Mouse (Mus musculus) limb, embryonic 15.5 days (tissue): ENCODE measurements at regions not wholly inside any gene's neighbourhood (a gene's known extent, or its start where the extent isn't known, plus 50 kb on each side); places are given as distances from the start of the nearest gene placed in this dataset.
"Not testable (repeated sequence)": the region's sequence is repeated elsewhere in the genome, so short reads cannot be mapped to it uniquely, and the experiment has no call there.

Experiments used
- ATAC-seq: fragments of 200-750 bp; cut with Nextera tagmentation; 2 replicates; pipeline ENCODE4 v1.8.0; 2017; ENCODE audit warnings: low read depth, moderate TSS enrichment; ENCODE audit not compliant: insufficient number of reproducible peaks, low FRiP score, low TSS enrichment
- H3K27ac ChIP-seq: fragments of 300-500 bp; sonication (generic); 2 replicates; pipeline ENCODE4 v1.5.1; 2015; ENCODE audit warnings: moderate library complexity, mild to moderate bottlenecking, inconsistent platforms
- H3K27me3 ChIP-seq: fragments of 300-500 bp; sonication (generic); 2 replicates; pipeline ENCODE4 v1.6.1; 2015; ENCODE audit warnings: inconsistent platforms
- H3K36me3 ChIP-seq: fragments of 300-500 bp; sonication (generic); 2 replicates; pipeline ENCODE4 v1.6.1; 2015; ENCODE audit warnings: inconsistent platforms
- H3K4me1 ChIP-seq: fragments of 300-500 bp; sonication (generic); 2 replicates; pipeline ENCODE4 v1.6.1; 2015; ENCODE audit warnings: inconsistent platforms
- H3K4me2 ChIP-seq: fragments of 300-500 bp; sonication (generic); 2 replicates; pipeline ENCODE4 v1.6.1; 2015; ENCODE audit warnings: mild to moderate bottlenecking, inconsistent platforms
- H3K4me3 ChIP-seq: fragments of 300-500 bp; sonication (generic); 2 replicates; pipeline ENCODE4 v1.5.1; 2015; ENCODE audit warnings: mild to moderate bottlenecking, inconsistent platforms
- H3K9ac ChIP-seq: fragments of 300-500 bp; sonication (generic); 2 replicates; pipeline ENCODE4 v1.6.1; 2015; ENCODE audit warnings: inconsistent platforms
- H3K9me3 ChIP-seq: fragments of 300-500 bp; sonication (generic); 2 replicates; pipeline ENCODE4 v1.6.1; 2016; ENCODE audit warnings: inconsistent platforms
- WGBS: fragments of 180-500 bp; shearing (Covaris S2); methylation state at CpG from one replicate; pipeline ENCODE4 v1.1.7; 2015; 5-methylcytosine and 5-hydroxymethylcytosine counted together

DNA sequence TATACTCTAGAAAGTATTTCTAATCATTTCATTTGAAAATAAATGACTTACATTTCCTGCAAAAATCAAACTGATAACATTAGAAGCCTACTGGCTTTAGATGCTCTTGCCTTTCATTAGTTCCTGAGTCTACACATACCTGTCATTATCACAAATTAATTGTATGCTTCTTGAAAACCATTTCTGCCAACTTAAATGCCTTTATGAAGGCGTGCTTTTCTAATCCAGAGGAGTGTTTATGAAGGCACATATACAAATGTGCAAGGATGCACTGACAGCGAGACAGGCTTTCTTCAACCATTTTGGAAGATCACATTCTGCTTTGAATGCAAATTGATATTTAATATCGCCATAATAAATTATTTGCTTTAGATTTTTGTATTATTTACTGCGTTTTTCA, 246.6 kb downstream of the Mef2c start:
- no peak for ATAC-seq
- Histone ChIP-seq H3K9ac (no peak overlapping the region), H3K4me2 (no peak overlapping the region), H3K9me3 (no peaks in the 10 kb centered on the region), H3K27me3 (no peaks in the 10 kb centered on the region), H3K4me3 (no peak overlapping the region), H3K27ac (no peak overlapping the region), H3K36me3 (no peaks in the 10 kb centered on the region), H3K4me1 (peaks cover under 1% of the 10 kb centered on the region; the same call in 1 of the 2 replicates)
- 58% methylated on average over 4 of the region's 4 CpGs for WGBS

DNA sequence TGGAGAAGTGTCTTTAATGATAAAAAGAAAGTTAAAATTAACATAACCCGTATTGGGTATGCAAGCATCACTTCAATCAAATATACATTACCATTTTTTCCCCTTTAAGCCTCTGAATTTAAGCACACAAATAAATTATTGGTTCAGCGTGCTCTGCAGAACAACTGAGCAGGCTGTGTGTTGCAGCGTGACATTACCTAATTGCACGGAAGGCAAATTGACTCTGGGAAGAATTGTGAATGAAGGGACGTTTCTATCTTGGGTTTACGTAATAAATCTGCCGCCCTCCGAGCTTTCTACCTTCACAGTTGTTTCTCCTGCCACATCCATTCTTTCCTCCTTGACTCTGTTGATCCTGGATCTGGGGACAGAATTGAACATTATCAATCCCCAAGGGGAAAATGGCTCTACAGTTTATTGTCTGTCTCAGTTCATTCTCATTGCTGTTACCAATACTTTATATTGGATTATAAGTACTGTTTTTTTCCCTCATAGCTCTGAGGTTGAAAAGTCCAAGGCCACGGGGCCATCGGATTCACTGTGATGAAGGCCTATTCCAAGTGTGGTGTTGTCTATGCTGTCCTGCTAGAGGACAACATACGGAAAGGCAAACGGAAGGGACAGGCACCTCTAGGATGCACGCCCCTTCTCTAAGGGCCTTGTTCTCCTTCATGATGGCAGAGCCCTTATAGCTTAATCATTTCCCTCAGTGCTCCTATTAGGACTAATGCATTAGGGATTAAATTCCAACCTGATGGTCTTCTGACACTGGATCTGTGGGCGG, 256.7 kb downstream of the Mef2c start:
- Histone ChIP-seq H3K27me3 (no peaks in the 10 kb centered on the region), H3K4me1 (no peaks in the 10 kb centered on the region), H3K9ac (no peak overlapping the region), H3K27ac (no peak overlapping the region), H3K4me3 (no peak overlapping the region), H3K4me2 (no peak overlapping the region), H3K36me3 (no peaks in the 10 kb centered on the region), H3K9me3 (no peaks in the 10 kb centered on the region)
- 82% methylated on average over 14 of the region's 14 CpGs for WGBS
- ATAC-seq: no peak

DNA sequence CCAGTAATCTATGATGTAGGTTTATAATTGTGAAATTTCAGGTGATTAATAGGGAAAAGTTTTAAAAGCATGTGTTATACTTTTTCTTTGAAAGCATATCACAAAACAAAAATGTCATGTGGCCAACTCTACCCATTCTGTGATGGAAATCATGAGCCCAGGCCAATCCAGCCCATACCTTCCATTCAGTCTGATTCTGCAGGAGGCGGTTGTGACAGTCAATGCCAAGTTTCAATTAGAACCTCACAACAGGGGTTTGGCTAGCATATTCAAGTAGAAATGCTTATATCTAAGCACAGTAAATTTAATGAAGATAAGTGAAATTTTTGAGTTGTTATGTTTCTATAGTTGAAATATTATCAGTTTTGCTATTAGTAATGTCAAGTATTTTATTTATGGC, 258.6 kb downstream of the Mef2c start:
- no peaks in the 10 kb centered on the region for H3K27me3 ChIP-seq
- H3K4me1 ChIP-seq: no peaks in the 10 kb centered on the region
- no peaks in the 10 kb centered on the region for H3K9me3 ChIP-seq
- H3K4me3 ChIP-seq: no peak overlapping the region
- 92% methylated on average over 1 of the region's 1 CpGs for WGBS
- H3K36me3 ChIP-seq: no peaks in the 10 kb centered on the region
- no peak overlapping the region for H3K4me2 ChIP-seq
- no peak overlapping the region for H3K27ac ChIP-seq
- ATAC-seq: no peak
- H3K9ac ChIP-seq: no peak overlapping the region

DNA sequence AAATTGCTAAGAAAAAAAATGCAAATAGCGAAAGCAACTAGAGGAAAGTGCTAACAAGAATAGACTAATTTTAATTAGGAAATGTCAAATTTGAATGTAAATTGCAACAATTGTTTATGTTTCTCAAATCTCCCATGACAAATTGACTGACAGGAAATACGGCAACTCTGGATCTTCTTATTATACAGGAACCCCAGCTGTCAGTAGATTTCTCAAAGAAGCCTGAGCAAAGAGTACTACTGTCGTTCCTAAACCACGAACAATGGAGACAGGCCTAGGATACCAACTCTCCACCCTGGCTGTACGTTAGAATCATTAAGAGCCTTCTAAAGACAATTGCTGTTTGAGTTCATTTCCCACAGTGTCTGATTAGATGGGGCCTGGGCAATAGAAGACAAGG, 259.5 kb downstream of the Mef2c start:
- not testable (repeated sequence) for H3K4me3 ChIP-seq, H3K36me3 ChIP-seq, H3K9me3 ChIP-seq, ATAC-seq, H3K4me1 ChIP-seq, H3K27me3 ChIP-seq, H3K9ac ChIP-seq, H3K4me2 ChIP-seq, H3K27ac ChIP-seq
- WGBS: 75% methylated on average over 5 of the region's 5 CpGs

DNA sequence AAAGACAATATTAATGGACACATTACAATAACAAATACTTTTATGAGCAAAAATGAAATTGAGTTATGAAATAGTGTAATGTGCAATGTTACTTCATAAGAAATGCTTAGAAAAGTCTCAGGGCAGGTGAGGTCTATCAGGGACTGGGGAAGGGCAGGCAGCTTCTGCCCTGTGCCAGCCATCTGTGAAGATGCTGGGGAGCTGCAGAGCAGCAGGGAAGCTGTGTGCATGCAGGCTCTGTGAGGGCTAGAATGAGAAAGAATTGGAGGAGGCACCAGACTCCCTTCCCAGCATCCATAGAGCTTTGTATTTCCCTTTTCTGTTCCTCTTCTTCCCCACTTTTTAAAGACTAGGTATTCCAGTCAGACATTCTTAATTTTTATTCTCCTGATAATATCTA, 281.8 kb downstream of the Mef2c start:
- Histone ChIP-seq H3K4me3 (no peak overlapping the region), H3K9ac (no peak overlapping the region), H3K27ac (no peak overlapping the region), H3K36me3 (no peaks in the 10 kb centered on the region), H3K4me1 (no peaks in the 10 kb centered on the region), H3K9me3 (no peaks in the 10 kb centered on the region), H3K4me2 (no peak overlapping the region), H3K27me3 (no peaks in the 10 kb centered on the region)
- ATAC-seq: no peak

GRCm38 (mm10) chr13:83809535-83809934, 305.7 kb downstream of the Mef2c start:
- ATAC-seq: no peak
- no peak overlapping the region for H3K4me3 ChIP-seq
- no peaks in the 10 kb centered on the region for H3K9me3 ChIP-seq
- H3K4me1 ChIP-seq: no peaks in the 10 kb centered on the region
- no peak overlapping the region for H3K9ac ChIP-seq
- no peak overlapping the region for H3K27ac ChIP-seq
- H3K36me3 ChIP-seq: no peaks in the 10 kb centered on the region
- no peaks in the 10 kb centered on the region for H3K27me3 ChIP-seq
- 73% methylated on average over 1 of the region's 1 CpGs for WGBS
- H3K4me2 ChIP-seq: no peak overlapping the region

GRCm38 (mm10) chr13:83820291-83820690, 316.5 kb downstream of the Mef2c start:
- Histone ChIP-seq H3K4me2 (no peak overlapping the region), H3K36me3 (no peaks in the 10 kb centered on the region), H3K9ac (no peak overlapping the region), H3K27ac (no peak overlapping the region), H3K27me3 (no peaks in the 10 kb centered on the region), H3K4me1 (no peaks in the 10 kb centered on the region), H3K9me3 (no peaks in the 10 kb centered on the region), H3K4me3 (no peak overlapping the region)
- ATAC-seq: no peak
- 16% methylated on average over 4 of the region's 4 CpGs for WGBS

GRCm38 (mm10) chr13:83820721-83821120, 316.9 kb downstream of the Mef2c start:
- no peak overlapping the region for H3K4me3 ChIP-seq
- no peaks in the 10 kb centered on the region for H3K9me3 ChIP-seq
- no peak overlapping the region for H3K27ac ChIP-seq
- H3K9ac ChIP-seq: no peak overlapping the region
- H3K4me1 ChIP-seq: no peaks in the 10 kb centered on the region
- 46% methylated on average over 3 of the region's 3 CpGs for WGBS
- H3K4me2 ChIP-seq: no peak overlapping the region
- H3K36me3 ChIP-seq: no peaks in the 10 kb centered on the region
- no peaks in the 10 kb centered on the region for H3K27me3 ChIP-seq
- no peak for ATAC-seq

DNA sequence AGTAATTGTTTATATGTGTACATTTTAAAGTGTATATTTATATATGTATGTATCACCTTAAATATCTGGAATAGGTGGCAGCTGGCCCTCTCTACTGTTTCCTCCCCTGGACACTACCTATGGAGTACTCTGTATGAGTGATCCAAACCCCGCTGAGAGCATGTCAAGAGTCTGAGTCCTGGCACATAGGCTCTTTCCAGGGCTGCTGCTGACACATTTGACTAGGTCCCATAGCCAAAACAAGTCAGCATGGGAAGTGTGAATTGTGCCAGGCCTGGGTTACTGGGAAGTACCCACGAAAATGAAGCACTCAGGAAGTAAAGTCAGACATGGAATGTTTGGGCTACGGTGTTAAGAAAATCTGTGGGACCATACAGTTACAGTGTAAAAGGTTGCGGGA, 321.1 kb downstream of the Mef2c start:
- H3K9ac ChIP-seq: no peak overlapping the region
- no peaks in the 10 kb centered on the region for H3K27me3 ChIP-seq
- ATAC-seq: no peak
- 81% methylated on average over 4 of the region's 4 CpGs for WGBS
- H3K27ac ChIP-seq: no peak overlapping the region
- no peaks in the 10 kb centered on the region for H3K36me3 ChIP-seq
- H3K4me1 ChIP-seq: no peaks in the 10 kb centered on the region
- no peak overlapping the region for H3K4me3 ChIP-seq
- H3K4me2 ChIP-seq: no peak overlapping the region
- H3K9me3 ChIP-seq: no peaks in the 10 kb centered on the region

- Histone ChIP-seq H3K4me3 (no peak overlapping the region), H3K27ac (no peak overlapping the region), H3K9me3 (no peaks in the 10 kb centered on the region), H3K36me3 (no peaks in the 10 kb centered on the region), H3K9ac (no peak overlapping the region), H3K4me1 (no peaks in the 10 kb centered on the region), H3K27me3 (no peaks in the 10 kb centered on the region), H3K4me2 (no peak overlapping the region)
- WGBS: 81% methylated on average over 4 of the region's 4 CpGs
- ATAC-seq: no peak
Observed at GRCm38 (mm10) chr13:83826841-83827463, 323.1 kb downstream of the Mef2c start.

- H3K9me3 ChIP-seq: no peaks in the 10 kb centered on the region
- no peak for ATAC-seq
- H3K4me1 ChIP-seq: no peaks in the 10 kb centered on the region
- H3K4me2 ChIP-seq: no peak overlapping the region
- H3K36me3 ChIP-seq: no peaks in the 10 kb centered on the region
- H3K4me3 ChIP-seq: no peak overlapping the region
- H3K27ac ChIP-seq: no peak overlapping the region
- H3K9ac ChIP-seq: no peak overlapping the region
- WGBS: 81% methylated on average over 6 of the region's 6 CpGs
- no peaks in the 10 kb centered on the region for H3K27me3 ChIP-seq
Observed at GRCm38 (mm10) chr13:83865932-83866685, 356.0 kb upstream of the Tmem161b start.

DNA sequence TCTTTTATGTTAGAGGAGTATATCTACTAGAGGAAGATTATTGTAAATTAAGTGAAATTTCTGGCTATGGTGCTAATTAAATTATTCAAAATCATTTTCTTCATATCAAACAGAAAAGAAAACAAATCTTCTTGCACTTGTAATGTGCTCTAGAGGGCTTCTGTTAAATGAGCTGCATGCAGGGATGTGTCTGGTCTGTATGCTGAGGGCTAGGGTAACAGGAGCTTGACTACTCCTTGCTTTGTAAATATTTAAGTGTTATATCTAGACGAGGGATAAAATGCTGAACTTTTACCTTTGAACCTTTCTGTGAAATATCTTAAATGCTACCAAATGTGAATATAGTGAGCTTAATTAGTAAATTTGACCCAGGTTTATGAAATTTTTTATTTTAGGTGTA, 354.9 kb upstream of the Tmem161b start:
- no peak for ATAC-seq
- Histone ChIP-seq H3K4me2 (no peak overlapping the region), H3K27me3 (no peaks in the 10 kb centered on the region), H3K9me3 (no peaks in the 10 kb centered on the region), H3K36me3 (no peaks in the 10 kb centered on the region), H3K4me1 (no peaks in the 10 kb centered on the region), H3K9ac (no peak overlapping the region), H3K27ac (no peak overlapping the region), H3K4me3 (no peak overlapping the region)
- WGBS: 40% methylated on average over 1 of the region's 1 CpGs
